Mouse (Mus musculus) CH12.LX (cell line): Measurements from ENCODE around the gene Gpr84. TPM values are rescaled to one million over a fixed set of nuclear protein-coding genes. Genes with fewer than 3 reads are reported as not detected.

Source experiments
- DNase-seq: peaks from one replicate; pipeline ENCODE4 v3.0.0-alpha.2; 2013; ENCODE audit errors: extremely low read depth
- H3K27ac ChIP-seq: 2 replicates; pipeline ENCODE4 v1.5.1; 2012; ENCODE audit warnings: low read depth, mild to moderate bottlenecking, control low read depth, moderate library complexity; ENCODE audit not compliant: insufficient read depth
- H3K27me3 ChIP-seq: replicated peaks from 2 replicates; pipeline ENCODE3; 2012; ENCODE audit warnings: inconsistent platforms
- H3K36me3 ChIP-seq, 2 experiments: replicated peaks in 1 of 2; 2 replicates each; pipeline versions ENCODE3 to v1.6.1; 2012; ENCODE audit warnings: inconsistent platforms in 1 of 2, low read length in 1 of 2, mild to moderate bottlenecking in 1 of 2, mixed read lengths in 1 of 2, moderate library complexity in 1 of 2; ENCODE audit not compliant: control insufficient read depth in 1 of 2, insufficient read depth in 1 of 2
- H3K4me1 ChIP-seq, 2 experiments: 2 replicates each; pipeline ENCODE4 v1.6.1; 2012; ENCODE audit warnings: inconsistent platforms in 1 of 2, moderate library complexity in 1 of 2; ENCODE audit not compliant: insufficient read depth in 2 of 2, control insufficient read depth in 1 of 2
- H3K4me2 ChIP-seq: 2 replicates; pipeline ENCODE4 v1.6.1; 2012; ENCODE audit warnings: low read depth, mild to moderate bottlenecking, control low read depth; ENCODE audit not compliant: poor library complexity, insufficient read depth, severe bottlenecking
- H3K4me3 ChIP-seq, 3 experiments: fragments of 150-350 bp in 1 of 3; sonication (generic) in 1 of 3; replicated peaks in 1 of 3; 2 replicates each; pipeline versions ENCODE3 to v1.5.1; 2011 to 2012; ENCODE audit warnings: low read depth in 2 of 3, low read length in 2 of 3, mild to moderate bottlenecking in 2 of 3, moderate library complexity in 2 of 3, control low read depth in 1 of 3, improper control_type of control experiment in 1 of 3, inconsistent platforms in 1 of 3, mixed read lengths in 1 of 3; ENCODE audit not compliant: poor library complexity in 1 of 3
- H3K79me2 ChIP-seq: replicated peaks from 2 replicates; pipeline ENCODE4 v1.6.1; 2012; ENCODE audit warnings: mild to moderate bottlenecking, moderate library complexity; ENCODE audit not compliant: control insufficient read depth, poor library complexity, insufficient read depth, severe bottlenecking; ENCODE audit errors: extremely low read depth
- H3K9ac ChIP-seq: 2 replicates; pipeline ENCODE4 v1.6.1; 2012; ENCODE audit warnings: low read depth, mild to moderate bottlenecking, control low read depth, moderate library complexity; ENCODE audit not compliant: insufficient read depth
- H3K9me3 ChIP-seq: replicated peaks from 2 replicates; pipeline ENCODE3; 2012; ENCODE audit warnings: low read length, inconsistent platforms, mixed read lengths
- BHLHE40 ChIP-seq: IDR thresholded peaks from 2 replicates; pipeline ENCODE4 v1.6.1; 2011; ENCODE audit warnings: mild to moderate bottlenecking, low read depth, low read length, improper control_type of control experiment
- CHD2 ChIP-seq: IDR thresholded peaks from 2 replicates; pipeline ENCODE4 v1.6.1; 2011; ENCODE audit warnings: low read length, improper control_type of control experiment
- CTCF ChIP-seq, 2 experiments: IDR thresholded peaks in 1 of 2; conservative IDR thresholded peaks in 1 of 2; 2 replicates each; pipeline ENCODE4 v1.5.1; 2011 to 2012; ENCODE audit warnings: low read depth in 2 of 2, low read length in 2 of 2, improper control_type of control experiment in 1 of 2, inconsistent platforms in 1 of 2, mild to moderate bottlenecking in 1 of 2, moderate library complexity in 1 of 2
- E2F4 ChIP-seq: IDR thresholded peaks from 2 replicates; pipeline ENCODE4 v1.6.1; 2011; ENCODE audit warnings: low read depth, low read length, improper control_type of control experiment; ENCODE audit not compliant: insufficient replicate concordance
- ELF1 ChIP-seq: IDR thresholded peaks from 2 replicates; pipeline ENCODE4 v1.6.1; 2014; ENCODE audit warnings: low read depth, mild to moderate bottlenecking, inconsistent platforms, low read length, improper control_type of control experiment
- JUN ChIP-seq: IDR thresholded peaks from 2 replicates; pipeline ENCODE4 v1.6.1; 2011; ENCODE audit warnings: low read depth, mild to moderate bottlenecking, low read length, improper control_type of control experiment, moderate library complexity; ENCODE audit not compliant: insufficient read depth
- MAZ ChIP-seq: IDR thresholded peaks from 2 replicates; pipeline ENCODE4 v1.6.1; 2012; ENCODE audit warnings: low read depth, mild to moderate bottlenecking, inconsistent platforms, low read length, improper control_type of control experiment, moderate library complexity
- MEF2A ChIP-seq: IDR thresholded peaks from 2 replicates; pipeline ENCODE4 v1.6.1; 2014; ENCODE audit warnings: low read depth, mild to moderate bottlenecking, inconsistent platforms, low read length, improper control_type of control experiment, borderline replicate concordance
- NELFE ChIP-seq: IDR thresholded peaks from 2 replicates; pipeline ENCODE4 v1.6.1; 2011; ENCODE audit warnings: low read depth, low read length, improper control_type of control experiment
- RCOR1 ChIP-seq: conservative IDR thresholded peaks from 2 replicates; pipeline ENCODE4 v1.6.1; 2012; ENCODE audit warnings: low read depth, mild to moderate bottlenecking, inconsistent platforms, low read length, improper control_type of control experiment
- TBP ChIP-seq: conservative IDR thresholded peaks from 2 replicates; pipeline ENCODE4 v1.6.1; 2011; ENCODE audit warnings: low read depth, low read length, improper control_type of control experiment
- ZMIZ1 ChIP-seq: IDR thresholded peaks from 2 replicates; pipeline ENCODE4 v1.6.1; 2012; ENCODE audit warnings: low read depth, mild to moderate bottlenecking, inconsistent platforms, low read length, improper control_type of control experiment
- dilution Hi-C: fragments of 300-500 bp; cut with MboI; formaldehyde crosslinking; loops from 2 replicates; pipeline ENCODE4 v1.14.3; 2020; ENCODE audit warnings: low sequenced_read_pairs; ENCODE audit not compliant: extremely low pct_unique_long_range_greater_than_20kb, extremely low pct_ligation_motif_present
- in situ Hi-C: fragments of 300-500 bp; cut with MboI; formaldehyde crosslinking; loops from 3 replicates; pipeline ENCODE4 v1.14.3; 2019; ENCODE audit warnings: low sequenced_read_pairs, low pct_ligation_motif_present, low pct_unique_long_range_greater_than_20kb, mixed read lengths
- polyA plus RNA-seq: library from polyadenylated mRNA; unstranded; fragments of >175 nt; gene quantifications from 2 replicates; pipeline ENCODE4 v1.2.1, GENCODE M21; 2012; ENCODE audit warnings: low read depth; ENCODE audit not compliant: insufficient read length
- total RNA-seq, 2 experiments: library from RNA; depleted of rRNA; stranded (reverse); fragments of 300-350 nt in 1 of 2; fragments of >200 nt in 1 of 2; gene quantifications; 2 replicates each; pipeline ENCODE4 v1.2.3; 2012 to 2014

Gene Gpr84
- total and polyA plus RNA-seq, 3 experiments, result 0.42 to 1.4 (median 0.66) TPM

GRCm38 (mm10) chr15:103315979-103316776 is 5.8 kb upstream of the Gpr84 start:
- no peak for DNase-seq
- Histone ChIP-seq H3K27me3 (no peaks in the 10 kb centered on the region), H3K36me3 (peaks cover 10 to 77% of the 10 kb centered on the region in 2 experiments), H3K79me2 (no peaks in the 10 kb centered on the region), H3K4me2 (no peak overlapping the region), H3K9me3 (no peaks in the 10 kb centered on the region), H3K4me3 (no peak overlapping the region), H3K27ac (no peak overlapping the region), H3K9ac (no peak overlapping the region), H3K4me1 (peaks cover 0 to 18% of the 10 kb centered on the region in 2 experiments; a peak in 2 of 4 replicates)
- TF ChIP-seq CHD2 (no peak), BHLHE40 (no peak), CTCF (conservative IDR thresholded peaks at IDR 0.05 in 1 of 2, IDR thresholded peaks at IDR 0.05 in 1 of 2; ENCODE audit: low read depth in 2 of 2, low read length in 2 of 2) (no peak), E2F4 (no peak), TBP (no peak), ZMIZ1 (no peak), MAZ (no peak), NELFE (no peak), JUN (no peak), ELF1 (no peak)
- dilution Hi-C loops, result no loop called here
- in situ Hi-C loops, result loop anchor here (5.0 to 10.0 kb wide), 2 partner anchors 34 to 331 kb away; no protein-coding TSS in a partner anchor

- in situ Hi-C loops (loop anchor here (5.0 to 10.0 kb wide), 2 partner anchors 33 to 330 kb away; no protein-coding TSS in a partner anchor), dilution Hi-C loops (no loop called here)
- Histone ChIP-seq H3K4me3 (no peak overlapping the region), H3K4me2 (no peak overlapping the region), H3K27ac (no peak overlapping the region), H3K9me3 (no peaks in the 10 kb centered on the region)
- TF ChIP-seq RCOR1 (no peak), CTCF (conservative IDR thresholded peaks at IDR 0.05 in 1 of 2, IDR thresholded peaks at IDR 0.05 in 1 of 2; ENCODE audit: low read depth in 2 of 2, low read length in 2 of 2) (peak in 1 of 2 experiments; percentile 42; a peak in 2 of 4 replicates), MEF2A (no peak)
- TF ChIP-seq, all 38 proteins: peak for 1
- H3K79me2 ChIP-seq, result no peaks in the 10 kb centered on the region
- peaks cover 2 to 28% of the 10 kb centered on the region in 2 experiments; a peak in 3 of 4 replicates for H3K4me1 ChIP-seq
- H3K9ac ChIP-seq, result no peak overlapping the region
- no peak for DNase-seq
- H3K27me3 ChIP-seq, result no peaks in the 10 kb centered on the region
- H3K36me3 ChIP-seq, result peaks cover 10 to 65% of the 10 kb centered on the region in 2 experiments
These were observed 4.6 kb upstream of the Gpr84 start for GRCm38 (mm10) chr15:103315011-103315502.
